Mouse (Mus musculus) mature B cell (primary cell): ENCODE results near the gene Dnah6.

Source experiments
- in situ Hi-C: fragments of 300-500 bp; cut with MboI; formaldehyde crosslinking; loops from 2 replicates; pipeline ENCODE4 v1.14.3; 2019

Dnah6 gene

GRCm38 (mm10) chr6:73221189-73221957 is at the start of gene Dnah6:
TSS of gene Dnah6 (minus strand) at chr6:73221651.
- in situ Hi-C loops = no loop called here

- in situ Hi-C loops = no loop called here
Observed at GRCm38 (mm10) chr6:73269374-73269773, 47.9 kb upstream of the Dnah6 start.

- in situ Hi-C loops = no loop called here
Observed at GRCm38 (mm10) chr6:73267738-73268311, 46.4 kb upstream of the Dnah6 start.

GRCm38 (mm10) chr6:73264801-73265200 is 43.4 kb upstream of the Dnah6 start:
- in situ Hi-C loops = no loop called here

- in situ Hi-C loops = no loop called here
Observed at GRCm38 (mm10) chr6:73260110-73260509, 38.7 kb upstream of the Dnah6 start.

- in situ Hi-C loops = no loop called here
Observed at GRCm38 (mm10) chr6:73257068-73257467, 35.6 kb upstream of the Dnah6 start.

- in situ Hi-C loops = no loop called here
Observed at GRCm38 (mm10) chr6:73254307-73255228, 33.1 kb upstream of the Dnah6 start.

GRCm38 (mm10) chr6:73253584-73253983 is 32.1 kb upstream of the Dnah6 start:
- in situ Hi-C loops = no loop called here

GRCm38 (mm10) chr6:73253006-73253405 is 31.6 kb upstream of the Dnah6 start:
- in situ Hi-C loops = no loop called here

- in situ Hi-C loops = no loop called here
Observed at GRCm38 (mm10) chr6:73252396-73252795, 30.9 kb upstream of the Dnah6 start.

- in situ Hi-C loops = no loop called here
Observed at GRCm38 (mm10) chr6:73251336-73251735, 29.9 kb upstream of the Dnah6 start.

- in situ Hi-C loops = no loop called here
Observed at GRCm38 (mm10) chr6:73249851-73250250, 28.4 kb upstream of the Dnah6 start.

GRCm38 (mm10) chr6:73249049-73249422 is 27.6 kb upstream of the Dnah6 start:
- in situ Hi-C loops = no loop called here

GRCm38 (mm10) chr6:73248237-73249048 is 27.0 kb upstream of the Dnah6 start, which contains the start of gene Suclg1:
TSS of gene Suclg1 (plus strand) at chr6:73248382.
- in situ Hi-C loops = no loop called here

GRCm38 (mm10) chr6:73247452-73247851 is 26.0 kb upstream of the Dnah6 start:
- in situ Hi-C loops = no loop called here

- in situ Hi-C loops = no loop called here
Observed at GRCm38 (mm10) chr6:73246821-73247220, 25.4 kb upstream of the Dnah6 start.

GRCm38 (mm10) chr6:73235650-73236049 is 14.2 kb upstream of the Dnah6 start:
- in situ Hi-C loops = no loop called here

- in situ Hi-C loops = no loop called here
Observed at GRCm38 (mm10) chr6:73234302-73234900, 12.9 kb upstream of the Dnah6 start.

GRCm38 (mm10) chr6:73233202-73233726 is 11.8 kb upstream of the Dnah6 start:
- in situ Hi-C loops = no loop called here

GRCm38 (mm10) chr6:73232152-73232584 is 10.7 kb upstream of the Dnah6 start:
- in situ Hi-C loops = no loop called here

GRCm38 (mm10) chr6:73228881-73229280 is 7.4 kb upstream of the Dnah6 start:
- in situ Hi-C loops = no loop called here
